9 mouse cellular contexts compared by ENCODE assay signal in genomic region chr16:91649781-91650180, GRCm38 (mm10). TPM values are rescaled to one million over a fixed set of nuclear protein-coding genes. Genes with fewer than 3 reads are reported as not detected.
A peak's percentile ranks its signal among the peaks of the same experiment; 100 is the strongest.
DNase-seq lines count a peak whose midpoint lies in the region; ATAC-seq and TF ChIP-seq lines count a peak whose summit lies in the region.
"Had no signal": no experiment of that assay in that cellular context is flagged by ENCODE, and none has a peak within 500 bp of the region (broad histone marks: within the 10 kb centered on the region; RNA-seq: fewer than 3 reads in every experiment).

No protein-coding gene starts in this region.

- peaks cover 14% of the 10 kb centered on the region for H3K4me1 ChIP-seq in heart, embryonic 15.5 days (replicated peaks)
- H3K4me1 ChIP-seq in megakaryocyte, embryonic 14.5 days = peaks cover 44% of the 10 kb centered on the region
- no peaks in the 10 kb centered on the region for H3K4me1 ChIP-seq in embryonic fibroblast, embryonic 13.5 days (ENCODE audit: control insufficient read depth, insufficient read depth, low read length)
- H3K4me1 ChIP-seq in liver, postnatal 0 days (ENCODE audit: insufficient read depth) = peaks cover 15% of the 10 kb centered on the region

- no peak for TF ChIP-seq EP300 in liver, postnatal 0 days (IDR thresholded peaks at IDR 0.05; ENCODE audit: low read depth)

- no peak overlapping the region for H3K4me3 ChIP-seq in heart, embryonic 15.5 days
- H3K4me3 ChIP-seq in megakaryocyte, embryonic 14.5 days (replicated peaks) = peak overlapping the region; percentile 75
- peak overlapping the region; percentile 47 for H3K4me3 ChIP-seq in embryonic fibroblast, embryonic 13.5 days (ENCODE audit: insufficient read depth, low read length)
- H3K4me3 ChIP-seq in liver, postnatal 0 days (ENCODE audit: low read depth, low read length) = 0 out of 2 replicates have a peak overlapping the region, but pooled peaks have one; percentile 7

- H3K27ac ChIP-seq in heart, embryonic 15.5 days = no peak overlapping the region
- no peak overlapping the region for H3K27ac ChIP-seq in embryonic fibroblast, embryonic 13.5 days (ENCODE audit: insufficient read depth, low read length)
- H3K27ac ChIP-seq in liver, postnatal 0 days (ENCODE audit: low read depth) = no peak overlapping the region

- no peak for ATAC-seq in heart, embryonic 15.5 days (replicated peaks; ENCODE audit: insufficient number of reproducible peaks, insufficient read depth, low FRiP score, low read depth)
- ATAC-seq in megakaryocyte, adult 5-6 weeks (ENCODE audit: poor library complexity, severe bottlenecking) = no peak
- ATAC-seq in liver, postnatal 0 days = no peak

- no peak for TF ChIP-seq CTCF in embryonic fibroblast, embryonic 13.5 days (IDR thresholded peaks at IDR 0.05; ENCODE audit: borderline replicate concordance, insufficient read depth, low read length)
- TF ChIP-seq CTCF in liver, postnatal 0 days (IDR thresholded peaks at IDR 0.05; ENCODE audit: low read depth) = no peak

- no peak for DNase-seq in heart, adult 9 months (ENCODE audit: low spot score in 2 of 2)
- DNase-seq in liver, postnatal 0 days = no peak
- DNase-seq in ovary, postnatal 14 days (ENCODE audit: low spot score) = no peak
- DNase-seq in ovary, postnatal 36 days (ENCODE audit: low spot score) = no peak
- DNase-seq: thymus, postnatal 4 days had no signal

- H3K9ac ChIP-seq in heart, embryonic 15.5 days = no peak overlapping the region
- no peak overlapping the region for H3K9ac ChIP-seq in liver, postnatal 0 days (replicated peaks)

- H3K27me3 ChIP-seq in heart, embryonic 15.5 days = no peaks in the 10 kb centered on the region
- H3K27me3 ChIP-seq in megakaryocyte, embryonic 14.5 days (replicated peaks) = no peaks in the 10 kb centered on the region
- H3K27me3 ChIP-seq in liver, postnatal 0 days (ENCODE audit: insufficient read depth, low read length) = no peaks in the 10 kb centered on the region

- H3K9me3 ChIP-seq in heart, embryonic 15.5 days (replicated peaks) = no peaks in the 10 kb centered on the region
- H3K9me3 ChIP-seq in megakaryocyte, embryonic 14.5 days = no peaks in the 10 kb centered on the region
- no peaks in the 10 kb centered on the region for H3K9me3 ChIP-seq in liver, postnatal 0 days (ENCODE audit: low read length)

- no peak for TF ChIP-seq POLR2A in embryonic fibroblast, embryonic 13.5 days (IDR thresholded peaks at IDR 0.05; ENCODE audit: low read depth, low read length)

- H3K4me2 ChIP-seq in heart, embryonic 15.5 days = peak overlapping the region; percentile 33; the same call in 1 of the 2 replicates
- peak overlapping the region; percentile 84 for H3K4me2 ChIP-seq in liver, postnatal 0 days (ENCODE audit: low read depth, low read length)

- peaks cover 18% of the 10 kb centered on the region for H3K36me3 ChIP-seq in heart, embryonic 15.5 days
- peaks cover 45% of the 10 kb centered on the region for H3K36me3 ChIP-seq in megakaryocyte, embryonic 14.5 days (replicated peaks; ENCODE audit: low read length)
- H3K36me3 ChIP-seq in liver, postnatal 0 days (replicated peaks; ENCODE audit: insufficient read depth, low read length) = peaks cover 34% of the 10 kb centered on the region

RNA-seq across cellular contexts. Expression of gene Son, which starts 2.5 kb away (rescaled TPM):
- polyA plus RNA-seq in heart, embryonic 15.5 days (2015; fragmentation: Nextera tagmentation; extraction: Ambion mirVana) = 76.8 and 81.4 TPM in 2 replicates
- polyA plus RNA-seq in megakaryocyte, embryonic 14.5 days (2012; ENCODE audit: insufficient read depth, low replicate concordance) = 31.9 and 42.5 TPM in 2 replicates
- 271 and 279 TPM in 2 replicates for total RNA-seq in megakaryocyte, adult 5-6 weeks (2015)
- 160 and 200 TPM in 2 replicates for total RNA-seq in megakaryocyte, adult 5-6 weeks (2017)
- 220 and 242 TPM in 2 replicates for polyA plus RNA-seq in embryonic fibroblast, embryonic 13.5 days (2011; ENCODE audit: insufficient read length, low read depth, missing spikeins)
- polyA plus RNA-seq in liver, postnatal 0 days (2015; fragmentation: Nextera tagmentation; extraction: Ambion mirVana) = 44.2 and 45.4 TPM in 2 replicates

RNA-seq across cellular contexts. Expression of gene Gart, which starts 3.0 kb away (rescaled TPM):
- polyA plus RNA-seq in heart, embryonic 15.5 days (2015; fragmentation: Nextera tagmentation; extraction: Ambion mirVana) = 61.2 and 78.8 TPM in 2 replicates
- 26.0 and 173 TPM in 2 replicates for polyA plus RNA-seq in megakaryocyte, embryonic 14.5 days (2012; ENCODE audit: insufficient read depth, low replicate concordance)
- total RNA-seq in megakaryocyte, adult 5-6 weeks (2015) = 59.0 and 62.7 TPM in 2 replicates
- total RNA-seq in megakaryocyte, adult 5-6 weeks (2017) = 98.1 and 115 TPM in 2 replicates
- polyA plus RNA-seq in embryonic fibroblast, embryonic 13.5 days (2011; ENCODE audit: insufficient read length, low read depth, missing spikeins) = 68.2 and 80.0 TPM in 2 replicates
- polyA plus RNA-seq in liver, postnatal 0 days (2015; fragmentation: Nextera tagmentation; extraction: Ambion mirVana) = 30.3 and 33.4 TPM in 2 replicates

RNA-seq across cellular contexts. Expression of gene Dnajc28, which starts 31.0 kb away (rescaled TPM):
- 4.6 and 7.0 TPM in 2 replicates for polyA plus RNA-seq in heart, embryonic 15.5 days (2015; fragmentation: Nextera tagmentation; extraction: Ambion mirVana)
- 0.92 and 3.9 TPM in 2 replicates for polyA plus RNA-seq in megakaryocyte, embryonic 14.5 days (2012; ENCODE audit: insufficient read depth, low replicate concordance)
- total RNA-seq in megakaryocyte, adult 5-6 weeks (2015) = 2.3 and 2.7 TPM in 2 replicates
- total RNA-seq in megakaryocyte, adult 5-6 weeks (2017) = 5.0 and 6.8 TPM in 2 replicates
- 1.6 and 2.0 TPM in 2 replicates for polyA plus RNA-seq in embryonic fibroblast, embryonic 13.5 days (2011; ENCODE audit: insufficient read length, low read depth, missing spikeins)
- polyA plus RNA-seq in liver, postnatal 0 days (2015; fragmentation: Nextera tagmentation; extraction: Ambion mirVana) = 3.6 and 4.3 TPM in 2 replicates

RNA-seq across cellular contexts. Expression of gene Donson, which starts 38.8 kb away (rescaled TPM):
- polyA plus RNA-seq in heart, embryonic 15.5 days (2015; fragmentation: Nextera tagmentation; extraction: Ambion mirVana) = 10.7 and 12.3 TPM in 2 replicates
- 4.6 and 11.1 TPM in 2 replicates for polyA plus RNA-seq in megakaryocyte, embryonic 14.5 days (2012; ENCODE audit: insufficient read depth, low replicate concordance)
- total RNA-seq in megakaryocyte, adult 5-6 weeks (2015) = 17.8 and 32.6 TPM in 2 replicates
- total RNA-seq in megakaryocyte, adult 5-6 weeks (2017) = 23.5 and 50.1 TPM in 2 replicates
- 13.8 and 25.6 TPM in 2 replicates for polyA plus RNA-seq in embryonic fibroblast, embryonic 13.5 days (2011; ENCODE audit: insufficient read length, low read depth, missing spikeins)
- 12.4 and 14.2 TPM in 2 replicates for polyA plus RNA-seq in liver, postnatal 0 days (2015; fragmentation: Nextera tagmentation; extraction: Ambion mirVana)

RNA-seq across cellular contexts. Expression of gene Tmem50b, which starts 52.2 kb away (rescaled TPM):
- polyA plus RNA-seq in heart, embryonic 15.5 days (2015; fragmentation: Nextera tagmentation; extraction: Ambion mirVana) = 55.7 and 59.1 TPM in 2 replicates
- 2.6 TPM in 1 of 2 replicates, not detected in the other for polyA plus RNA-seq in megakaryocyte, embryonic 14.5 days (2012; ENCODE audit: insufficient read depth, low replicate concordance)
- total RNA-seq in megakaryocyte, adult 5-6 weeks (2015) = 102 and 112 TPM in 2 replicates
- 83.4 and 89.7 TPM in 2 replicates for total RNA-seq in megakaryocyte, adult 5-6 weeks (2017)
- polyA plus RNA-seq in embryonic fibroblast, embryonic 13.5 days (2011; ENCODE audit: insufficient read length, low read depth, missing spikeins) = 25.4 and 27.7 TPM in 2 replicates
- polyA plus RNA-seq in liver, postnatal 0 days (2015; fragmentation: Nextera tagmentation; extraction: Ambion mirVana) = 8.6 and 9.8 TPM in 2 replicates
